Mouse (Mus musculus): ENCODE measurements around the gene Olfr54. TPM values are rescaled to one million over a fixed set of nuclear protein-coding genes. Genes with fewer than 3 reads are reported as not detected.
"Not testable (repeated sequence)": the region's sequence is repeated elsewhere in the genome, so short reads cannot be mapped to it uniquely, and the experiment has no call there.

Olfr54 gene
- total and polyA plus RNA-seq, 3 experiments = not detected

DNA sequence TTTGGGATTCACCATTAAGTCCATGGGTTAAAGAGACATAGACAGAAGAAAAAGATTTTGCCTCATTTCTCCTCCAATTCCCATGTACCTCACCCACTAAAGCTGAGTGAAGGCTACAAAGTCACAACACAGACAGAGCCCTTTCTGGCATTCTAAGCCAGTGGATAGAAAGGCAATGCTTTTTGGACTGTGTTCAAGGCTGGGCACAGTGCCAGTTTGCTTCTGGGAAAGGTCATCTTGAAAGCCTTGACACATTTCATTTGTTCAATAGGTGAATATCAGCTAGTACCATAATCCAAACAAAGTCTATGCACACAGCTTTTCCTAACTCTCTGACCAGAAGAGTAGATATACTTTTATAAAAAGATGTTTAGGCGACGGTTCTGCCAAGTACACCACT, 21.9 kb downstream of the Olfr54 start:
- Histone ChIP-seq H3K27me3 (ENCODE audit: control insufficient read depth, insufficient read depth, low read length) (peaks cover 1% of the 10 kb centered on the region; the same call in 1 of the 2 replicates), H3K27ac (no peak overlapping the region), H3K36me3 (ENCODE audit: control insufficient read depth, insufficient read depth, low read length) (no peaks in the 10 kb centered on the region), H3K4me1 (ENCODE audit: control insufficient read depth, insufficient read depth, low read length) (no peaks in the 10 kb centered on the region), H3K79me2 (replicated peaks; ENCODE audit: control insufficient read depth, insufficient read depth, low read length) (no peaks in the 10 kb centered on the region), H3K4me3 (no peak overlapping the region), H3K9ac (ENCODE audit: low read depth, low read length) (no peak overlapping the region)
- intact Hi-C loops (cut with DNase I) = no loop called here
- TF ChIP-seq CTCF (IDR thresholded peaks at IDR 0.05) = no peak
- no peak for TF ChIP-seq POLR2A (IDR thresholded peaks at IDR 0.05; ENCODE audit: insufficient read depth, low read depth, low read length)
- no peak for TF ChIP-seq EP300 (IDR thresholded peaks at IDR 0.05; ENCODE audit: insufficient read depth, low read depth, low read length)
- no peak for DNase-seq
- 34% methylated on average over 2 of the region's 2 CpGs for WGBS

DNA sequence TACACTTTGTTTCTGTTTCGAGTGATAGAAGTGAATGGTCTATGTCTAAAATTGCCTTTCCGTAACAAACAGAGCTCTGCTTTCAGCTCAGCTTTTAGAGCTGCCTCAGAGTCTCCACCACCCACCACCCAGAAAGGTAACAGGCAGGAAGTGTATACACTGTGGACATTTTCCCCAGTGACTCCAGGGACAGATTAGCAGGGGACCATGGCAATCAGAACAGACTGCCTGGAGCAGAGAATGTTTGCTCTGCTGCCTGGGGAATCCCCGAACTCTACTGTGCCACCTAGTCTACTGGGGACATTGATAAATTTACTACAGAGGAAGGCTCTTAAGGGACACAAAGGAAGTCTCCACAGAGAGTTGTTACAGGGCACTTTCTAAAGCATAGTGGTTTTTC, 30.7 kb downstream of the Olfr54 start:
- 61% methylated on average over 3 of the region's 3 CpGs for WGBS
- H3K79me2 ChIP-seq (replicated peaks; ENCODE audit: control insufficient read depth, insufficient read depth, low read length); H3K27me3 ChIP-seq (ENCODE audit: control insufficient read depth, insufficient read depth, low read length); H3K27ac ChIP-seq; H3K9ac ChIP-seq (ENCODE audit: low read depth, low read length); H3K4me3 ChIP-seq; intact Hi-C loops (cut with DNase I); H3K36me3 ChIP-seq (ENCODE audit: control insufficient read depth, insufficient read depth, low read length); H3K4me1 ChIP-seq (ENCODE audit: control insufficient read depth, insufficient read depth, low read length); DNase-seq: not testable (repeated sequence)

DNA sequence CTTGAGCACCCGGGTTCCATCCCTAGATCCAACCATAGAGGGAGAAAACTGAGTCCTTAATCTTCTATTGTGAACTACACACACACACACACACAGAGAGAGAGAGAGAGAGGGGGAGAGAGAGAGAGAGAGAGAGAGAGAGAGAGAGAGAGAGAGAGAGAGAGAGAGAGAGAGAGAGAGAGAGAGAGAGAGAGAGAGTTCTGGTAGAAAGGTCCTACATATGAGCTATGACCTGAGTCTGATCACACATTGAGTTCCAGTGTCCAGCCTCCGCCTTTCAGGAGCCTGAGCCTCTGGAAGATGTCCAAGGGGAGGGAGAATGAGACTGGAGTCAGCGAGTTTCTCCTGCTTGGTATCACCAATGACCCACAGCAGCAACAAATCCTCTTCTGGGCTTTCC, 33.8 kb downstream of the Olfr54 start, which contains the start of gene Olfr1375:
Gene Olfr1375, plus strand, starts transcription at position 301 of the 400 bp plus-strand sequence.
- H3K4me1 ChIP-seq (ENCODE audit: control insufficient read depth, insufficient read depth, low read length); H3K27me3 ChIP-seq (ENCODE audit: control insufficient read depth, insufficient read depth, low read length); H3K4me3 ChIP-seq; H3K36me3 ChIP-seq (ENCODE audit: control insufficient read depth, insufficient read depth, low read length); intact Hi-C loops (cut with DNase I); H3K79me2 ChIP-seq (replicated peaks; ENCODE audit: control insufficient read depth, insufficient read depth, low read length); DNase-seq; H3K9ac ChIP-seq (ENCODE audit: low read depth, low read length); H3K27ac ChIP-seq: not testable (repeated sequence)
- 59% methylated on average over 3 of the region's 3 CpGs for WGBS

DNA sequence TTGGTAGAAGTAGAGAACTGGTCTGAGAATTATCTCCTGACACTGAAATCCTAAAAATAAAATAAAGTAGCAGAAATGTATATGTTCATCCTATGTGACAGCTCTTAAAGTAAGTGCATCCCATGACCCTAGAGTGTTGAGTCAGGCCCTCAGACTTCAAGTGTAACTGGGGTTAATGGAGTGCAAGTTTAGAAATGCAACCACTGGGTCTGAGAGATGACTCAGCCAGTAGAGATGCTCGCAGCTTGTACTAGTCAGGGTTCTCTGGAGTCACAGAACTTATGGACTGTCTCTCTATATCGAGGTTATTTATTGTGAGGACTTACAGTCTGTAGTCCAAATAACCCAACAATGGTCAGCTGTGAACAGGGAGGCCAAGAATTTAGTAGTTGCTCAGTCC, 37.6 kb downstream of the Olfr54 start:
- no peaks in the 10 kb centered on the region for H3K79me2 ChIP-seq (replicated peaks; ENCODE audit: control insufficient read depth, insufficient read depth, low read length)
- H3K4me1 ChIP-seq (ENCODE audit: control insufficient read depth, insufficient read depth, low read length) = no peaks in the 10 kb centered on the region
- H3K9ac ChIP-seq (ENCODE audit: low read depth, low read length) = no peak overlapping the region
- DNase-seq = no peak
- no peak for TF ChIP-seq EP300 (IDR thresholded peaks at IDR 0.05; ENCODE audit: insufficient read depth, low read depth, low read length)
- no peak for TF ChIP-seq CTCF (IDR thresholded peaks at IDR 0.05)
- TF ChIP-seq POLR2A (IDR thresholded peaks at IDR 0.05; ENCODE audit: insufficient read depth, low read depth, low read length) = no peak
- H3K36me3 ChIP-seq (ENCODE audit: control insufficient read depth, insufficient read depth, low read length) = no peaks in the 10 kb centered on the region
- WGBS = 46% methylated on average over 2 of the region's 2 CpGs
- intact Hi-C loops (cut with DNase I) = no loop called here
- no peak overlapping the region for H3K4me3 ChIP-seq
- no peak overlapping the region for H3K27ac ChIP-seq
- H3K27me3 ChIP-seq (ENCODE audit: control insufficient read depth, insufficient read depth, low read length) = no peaks in the 10 kb centered on the region

DNA sequence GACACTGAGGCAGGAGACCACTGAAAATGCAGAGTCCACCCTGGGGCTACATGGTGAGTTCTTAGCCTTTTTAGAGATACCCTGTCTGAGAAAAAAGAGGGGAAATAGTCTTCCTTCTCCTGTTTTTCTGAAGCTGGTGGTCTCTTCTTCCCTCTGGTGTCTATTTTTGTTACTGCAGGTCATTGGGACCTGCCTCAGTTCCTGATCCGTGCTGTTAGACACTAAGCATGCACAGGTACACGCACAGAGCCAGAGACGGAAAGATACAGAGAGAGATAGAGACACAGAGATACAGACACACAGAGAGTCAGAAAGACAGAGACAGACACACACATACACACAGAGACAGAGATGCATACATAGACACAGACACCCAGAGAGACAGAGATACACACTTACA, 39.2 kb downstream of the Olfr54 start:
- Histone ChIP-seq H3K9ac (ENCODE audit: low read depth, low read length) (no peak overlapping the region), H3K4me1 (ENCODE audit: control insufficient read depth, insufficient read depth, low read length) (no peaks in the 10 kb centered on the region), H3K79me2 (replicated peaks; ENCODE audit: control insufficient read depth, insufficient read depth, low read length) (no peaks in the 10 kb centered on the region), H3K27me3 (ENCODE audit: control insufficient read depth, insufficient read depth, low read length) (no peaks in the 10 kb centered on the region), H3K27ac (no peak overlapping the region), H3K36me3 (ENCODE audit: control insufficient read depth, insufficient read depth, low read length) (no peaks in the 10 kb centered on the region), H3K4me3 (no peak overlapping the region)
- TF ChIP-seq EP300 (IDR thresholded peaks at IDR 0.05; ENCODE audit: insufficient read depth, low read depth, low read length) (no peak), CTCF (IDR thresholded peaks at IDR 0.05) (peak; percentile 31), POLR2A (IDR thresholded peaks at IDR 0.05; ENCODE audit: insufficient read depth, low read depth, low read length) (no peak)
- no peak for DNase-seq
- intact Hi-C loops (cut with DNase I) = no loop called here
- WGBS = 22% methylated on average over 3 of the region's 3 CpGs

DNA sequence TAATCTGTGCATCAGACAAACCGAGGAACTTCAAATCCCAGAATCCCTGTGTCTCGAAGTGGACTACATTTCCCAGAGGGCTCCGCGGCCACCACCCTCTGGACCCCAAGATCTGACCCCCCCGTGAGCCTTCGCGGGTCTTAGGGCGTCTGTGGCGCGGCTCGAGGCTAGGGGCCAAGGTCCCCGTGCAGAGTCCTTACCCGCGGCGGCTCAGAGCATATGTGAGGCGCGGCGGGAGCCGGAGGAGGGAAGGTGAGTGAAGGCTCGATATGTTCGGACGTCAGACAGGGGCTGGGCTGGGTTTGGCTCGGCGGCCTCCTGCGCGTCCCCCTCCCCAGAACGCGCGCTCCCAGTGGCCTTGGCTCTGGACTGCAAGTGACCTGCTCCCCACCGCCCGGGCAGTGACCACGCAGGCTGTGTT, 45.1 kb downstream of the Olfr54 start, which contains the start of gene Zfp354a:
Gene Zfp354a, plus strand, starts transcription at position 107 of the 421 bp plus-strand sequence.
- peak; percentile 74 to 75 for DNase-seq
- Histone ChIP-seq H3K79me2 (replicated peaks; ENCODE audit: control insufficient read depth, insufficient read depth, low read length) (no peaks in the 10 kb centered on the region), H3K4me3 (peak within 1 kb of the TSS; percentile 70), H3K9ac (ENCODE audit: low read depth, low read length) (peak within 1 kb of the TSS; percentile 93), H3K27ac (peak within 1 kb of the TSS; percentile 58), H3K27me3 (ENCODE audit: control insufficient read depth, insufficient read depth, low read length) (no peaks in the 10 kb centered on the region), H3K4me1 (ENCODE audit: control insufficient read depth, insufficient read depth, low read length) (peaks cover 1% of the 10 kb centered on the region; the same call in 1 of the 2 replicates), H3K36me3 (ENCODE audit: control insufficient read depth, insufficient read depth, low read length) (no peaks in the 10 kb centered on the region)
- TF ChIP-seq EP300 (IDR thresholded peaks at IDR 0.05; ENCODE audit: insufficient read depth, low read depth, low read length) = no peak
- TF ChIP-seq POLR2A (IDR thresholded peaks at IDR 0.05; ENCODE audit: insufficient read depth, low read depth, low read length) = no peak
- 0 out of 2 replicates have a peak, but pooled peaks have one; percentile 15 for TF ChIP-seq CTCF (IDR thresholded peaks at IDR 0.05)
- under 1% methylated on average over 32 of the region's 32 CpGs for WGBS
- intact Hi-C loops (cut with DNase I) = loop anchor here (2.0 to 5.0 kb wide), 2 partner anchors 127 to 232 kb away; partner anchors contain the start of genes Zfp354b and Zfp354c
